Mouse (Mus musculus) heart, embryonic 13.5 days (tissue): ENCODE measurements around the gene Ubtd2. TPM values are rescaled to one million over a fixed set of nuclear protein-coding genes. Genes with fewer than 3 reads are reported as not detected.
A peak's percentile ranks its signal among the peaks of the same experiment; 100 is the strongest.

Experiments
- ATAC-seq: fragments of 200-750 bp; cut with Nextera tagmentation; 2 replicates; pipeline ENCODE4 v1.8.0; 2017; ENCODE audit warnings: moderate TSS enrichment; ENCODE audit not compliant: insufficient number of reproducible peaks, low FRiP score, low TSS enrichment; ENCODE audit errors: extremely low read depth
- H3K27ac ChIP-seq: fragments of 300-500 bp; sonication (generic); replicated peaks from 2 replicates; pipeline ENCODE4 v1.5.1; 2015; ENCODE audit warnings: moderate library complexity, mild to moderate bottlenecking, inconsistent platforms
- H3K27me3 ChIP-seq: fragments of 300-500 bp; sonication (generic); replicated peaks from 2 replicates; pipeline ENCODE4 v1.6.1; 2015; ENCODE audit warnings: mild to moderate bottlenecking, inconsistent platforms
- H3K36me3 ChIP-seq: fragments of 300-500 bp; sonication (generic); 2 replicates; pipeline ENCODE4 v1.6.1; 2015; ENCODE audit warnings: mild to moderate bottlenecking, inconsistent platforms
- H3K4me1 ChIP-seq: fragments of 300-500 bp; sonication (generic); 2 replicates; pipeline ENCODE4 v1.6.1; 2015; ENCODE audit warnings: inconsistent platforms
- H3K4me2 ChIP-seq: fragments of 300-500 bp; sonication (generic); 2 replicates; pipeline ENCODE4 v1.6.1; 2015; ENCODE audit warnings: inconsistent platforms, mild to moderate bottlenecking, moderate library complexity
- H3K4me3 ChIP-seq: fragments of 300-500 bp; sonication (generic); 2 replicates; pipeline ENCODE4 v1.5.1; 2015; ENCODE audit warnings: moderate library complexity, mild to moderate bottlenecking, inconsistent platforms
- H3K9ac ChIP-seq: fragments of 300-500 bp; sonication (generic); 2 replicates; pipeline ENCODE4 v1.6.1; 2015; ENCODE audit warnings: inconsistent platforms, mild to moderate bottlenecking, moderate library complexity
- H3K9me3 ChIP-seq: fragments of 300-500 bp; sonication (generic); 2 replicates; pipeline ENCODE4 v1.6.1; 2016; ENCODE audit warnings: inconsistent platforms
- WGBS: fragments of 180-500 bp; shearing (Covaris S2); methylation state at CpG from one replicate; pipeline ENCODE4 v1.1.7; 2015; ENCODE audit warnings: mixed read lengths; 5-methylcytosine and 5-hydroxymethylcytosine counted together
- polyA plus RNA-seq: library from polyadenylated mRNA; unstranded; fragments of >200 nt; fragmentation: Nextera tagmentation; extraction: Ambion mirVana; gene quantifications from 2 replicates; pipeline ENCODE4 v1.2.1, GENCODE M21; 2015

Gene Ubtd2
- polyA plus RNA-seq, 1 experiment from 2014 or later: 26.8 TPM

DNA sequence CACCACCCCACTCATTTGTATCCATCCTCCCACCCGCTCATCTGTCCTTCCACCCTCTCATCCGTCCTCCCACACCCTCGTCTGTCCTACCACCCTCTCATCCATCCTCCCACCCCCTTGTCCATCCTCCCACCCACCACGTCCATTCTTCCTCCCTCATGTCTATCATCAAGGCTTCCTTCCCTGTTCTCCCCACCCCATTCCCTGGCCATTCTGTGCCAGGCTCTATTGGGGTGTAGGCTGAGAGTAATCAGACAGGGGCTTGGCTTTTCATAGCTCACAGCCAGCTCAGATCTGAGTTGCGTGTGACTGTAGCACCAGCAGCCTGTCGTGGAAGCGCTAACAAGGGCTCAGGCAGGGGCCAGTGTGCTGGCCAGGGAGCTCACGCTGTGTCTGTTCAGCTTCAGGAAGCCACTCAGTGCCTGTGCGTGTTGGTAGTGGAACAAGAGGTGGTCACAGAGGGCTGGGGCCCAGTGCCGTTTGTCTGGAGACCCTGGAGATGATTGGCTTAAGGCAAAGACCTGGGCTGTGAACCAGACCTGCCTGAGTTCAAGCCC, 92.3 kb downstream of the Ubtd2 start:
- WGBS: 62% methylated on average over 10 of the region's 10 CpGs
- H3K9ac ChIP-seq: no peak overlapping the region
- no peaks in the 10 kb centered on the region for H3K36me3 ChIP-seq
- H3K27me3 ChIP-seq: no peaks in the 10 kb centered on the region
- ATAC-seq: no peak
- H3K27ac ChIP-seq: peak overlapping the region; percentile 5; the same call in 1 of the 2 replicates
- H3K4me2 ChIP-seq: no peak overlapping the region
- no peaks in the 10 kb centered on the region for H3K9me3 ChIP-seq
- H3K4me1 ChIP-seq: peaks cover 64% of the 10 kb centered on the region
- no peak overlapping the region for H3K4me3 ChIP-seq

DNA sequence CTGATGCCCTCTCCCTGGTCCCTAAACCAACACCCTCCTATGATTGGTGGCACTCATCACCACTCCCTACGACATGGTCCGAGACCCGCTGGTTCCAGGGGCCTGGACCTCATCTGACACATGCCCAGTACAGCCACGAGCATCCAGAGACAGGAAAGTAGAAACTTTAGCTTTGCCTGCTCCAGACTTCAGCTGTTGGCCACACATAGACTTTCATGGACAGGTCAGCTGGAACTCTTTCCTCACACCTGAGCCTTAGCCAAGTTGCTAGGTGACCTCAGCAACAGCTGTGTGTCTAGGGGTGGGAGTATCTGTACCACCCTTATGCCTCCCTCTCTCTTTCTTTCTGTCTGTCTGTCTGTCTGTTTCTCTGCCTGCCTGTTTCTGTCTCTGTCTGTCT, 93.1 kb downstream of the Ubtd2 start:
- Histone ChIP-seq H3K4me1 (peaks cover 64% of the 10 kb centered on the region), H3K36me3 (no peaks in the 10 kb centered on the region), H3K4me3 (no peak overlapping the region), H3K27me3 (no peaks in the 10 kb centered on the region), H3K4me2 (no peak overlapping the region), H3K9me3 (no peaks in the 10 kb centered on the region), H3K27ac (peak overlapping the region; percentile 5; the same call in 1 of the 2 replicates), H3K9ac (no peak overlapping the region)
- no peak for ATAC-seq
- 61% methylated on average over 4 of the region's 4 CpGs for WGBS

DNA sequence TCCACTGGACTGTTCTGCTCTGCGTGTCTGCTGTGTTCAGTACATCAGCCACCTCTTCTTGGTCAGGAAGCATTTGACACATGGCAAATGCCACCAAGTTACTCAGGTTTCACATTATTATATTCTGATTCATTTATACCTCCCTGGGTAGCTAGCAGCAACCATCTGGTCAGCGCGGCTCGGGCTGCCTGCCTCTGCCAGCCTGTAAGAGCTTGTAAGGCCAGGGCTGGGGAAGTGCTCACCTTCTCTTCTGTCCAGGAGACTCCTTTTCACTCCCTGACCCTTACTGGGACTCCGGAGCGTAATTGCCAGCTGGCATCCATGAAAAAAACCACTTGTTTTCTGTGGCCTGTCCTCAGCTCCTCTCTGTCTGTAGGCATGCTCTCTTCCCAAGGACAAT, 94.1 kb downstream of the Ubtd2 start:
- Histone ChIP-seq H3K4me1 (peaks cover 74% of the 10 kb centered on the region), H3K36me3 (no peaks in the 10 kb centered on the region), H3K9ac (0 out of 2 replicates have a peak overlapping the region, but pooled peaks have one; percentile 17), H3K27ac (no peak overlapping the region), H3K4me3 (no peak overlapping the region), H3K4me2 (no peak overlapping the region), H3K9me3 (no peaks in the 10 kb centered on the region), H3K27me3 (no peaks in the 10 kb centered on the region)
- no peak for ATAC-seq
- 80% methylated on average over 6 of the region's 6 CpGs for WGBS

DNA sequence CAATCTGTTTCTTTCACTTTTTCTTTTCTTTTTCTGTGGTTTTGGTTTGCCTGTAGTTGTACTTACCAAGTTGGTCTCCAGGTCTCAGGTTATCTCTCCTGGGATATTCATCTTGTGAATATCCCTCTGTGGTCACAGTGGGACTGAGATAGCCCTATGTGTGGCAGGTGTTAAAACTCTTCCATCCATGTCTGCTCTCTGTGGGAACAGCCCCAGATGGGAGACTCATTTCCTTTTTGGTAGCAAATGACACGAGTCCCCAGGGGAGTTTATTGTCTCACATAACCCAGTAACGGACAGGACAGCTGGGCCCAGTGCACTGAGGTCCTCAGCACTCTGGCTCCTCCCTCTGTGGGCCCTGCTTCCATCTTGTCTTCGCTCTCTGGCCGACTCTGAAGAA, 94.9 kb downstream of the Ubtd2 start:
- Histone ChIP-seq H3K4me2 (no peak overlapping the region), H3K9me3 (no peaks in the 10 kb centered on the region), H3K27me3 (no peaks in the 10 kb centered on the region), H3K9ac (no peak overlapping the region), H3K36me3 (no peaks in the 10 kb centered on the region), H3K4me1 (peaks cover 82% of the 10 kb centered on the region), H3K27ac (no peak overlapping the region), H3K4me3 (no peak overlapping the region)
- WGBS: 74% methylated on average over 4 of the region's 4 CpGs
- no peak for ATAC-seq

DNA sequence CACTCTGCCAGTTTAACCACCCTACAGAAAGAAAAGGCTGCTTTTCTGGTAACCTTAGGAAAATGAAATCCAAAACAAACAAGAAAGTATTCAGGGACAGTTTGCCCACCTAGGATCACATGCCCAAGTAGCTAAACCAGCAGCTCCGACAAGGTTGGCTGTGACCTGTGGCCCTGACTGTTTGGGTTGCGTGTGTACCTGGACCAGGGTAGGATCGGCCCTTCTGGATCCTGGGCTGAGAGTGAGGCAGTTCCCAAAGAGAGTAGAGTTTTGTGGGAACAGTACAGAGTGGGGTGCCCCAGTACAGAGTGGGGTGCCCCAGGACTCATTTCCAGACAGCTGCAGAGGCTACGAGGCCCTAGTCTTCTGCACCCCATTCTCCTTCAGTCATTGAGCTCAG, 95.9 kb downstream of the Ubtd2 start:
- Histone ChIP-seq H3K4me3 (no peak overlapping the region), H3K4me1 (peaks cover 85% of the 10 kb centered on the region), H3K27ac (no peak overlapping the region)

DNA sequence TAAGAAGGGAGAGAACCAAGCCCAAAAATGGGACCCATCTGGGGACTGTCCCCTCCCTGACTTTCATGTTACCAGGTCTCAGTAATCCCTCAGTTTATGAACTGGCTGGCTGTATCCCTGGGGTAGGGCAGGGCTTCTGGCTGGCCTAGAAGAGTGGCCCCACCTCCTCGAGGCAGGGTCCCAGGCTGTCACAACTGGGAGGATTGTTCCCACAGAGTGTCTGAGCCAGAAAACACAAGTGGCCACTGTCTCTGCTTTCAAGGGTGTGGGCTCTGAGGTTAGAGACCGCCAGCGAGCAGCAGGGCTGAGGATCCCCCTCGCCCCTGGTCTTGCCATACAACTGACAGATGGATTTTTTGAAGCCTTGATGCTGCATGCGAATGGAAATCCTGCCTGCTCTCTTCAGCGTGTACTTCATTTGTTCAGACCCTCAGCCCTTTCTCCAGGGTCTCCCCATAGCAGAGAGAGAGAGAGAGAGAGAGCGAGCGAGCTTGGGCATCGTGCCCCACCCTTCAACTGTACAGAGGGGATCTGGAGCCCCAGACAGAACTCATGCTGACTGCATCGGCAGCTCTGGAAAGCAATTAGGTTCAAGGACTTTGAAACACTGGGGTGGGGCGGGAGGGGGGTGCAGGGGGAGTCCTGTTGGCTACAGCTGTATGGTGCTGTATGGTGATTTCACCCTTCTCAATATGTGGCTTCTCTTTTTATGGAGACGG, 96.6 kb downstream of the Ubtd2 start:
- H3K9ac ChIP-seq: 0 out of 2 replicates have a peak overlapping the region, but pooled peaks have one; percentile 24
- no peaks in the 10 kb centered on the region for H3K9me3 ChIP-seq
- no peak overlapping the region for H3K4me3 ChIP-seq
- ATAC-seq: no peak
- 73% methylated on average over 12 of the region's 12 CpGs for WGBS
- H3K4me2 ChIP-seq: no peak overlapping the region
- no peak overlapping the region; the same call in 1 of the 2 replicates for H3K27ac ChIP-seq
- peaks cover 78% of the 10 kb centered on the region for H3K4me1 ChIP-seq
- H3K27me3 ChIP-seq: no peaks in the 10 kb centered on the region
- H3K36me3 ChIP-seq: no peaks in the 10 kb centered on the region

More for the DNA sequence above, 95.9 kb downstream of the Ubtd2 start:
- no peak overlapping the region for H3K9ac ChIP-seq
- H3K27me3 ChIP-seq: no peaks in the 10 kb centered on the region
- H3K4me2 ChIP-seq: no peak overlapping the region
- H3K9me3 ChIP-seq: no peaks in the 10 kb centered on the region
- ATAC-seq: no peak
- WGBS: 86% methylated on average over 4 of the region's 4 CpGs
- H3K36me3 ChIP-seq: no peaks in the 10 kb centered on the region

DNA sequence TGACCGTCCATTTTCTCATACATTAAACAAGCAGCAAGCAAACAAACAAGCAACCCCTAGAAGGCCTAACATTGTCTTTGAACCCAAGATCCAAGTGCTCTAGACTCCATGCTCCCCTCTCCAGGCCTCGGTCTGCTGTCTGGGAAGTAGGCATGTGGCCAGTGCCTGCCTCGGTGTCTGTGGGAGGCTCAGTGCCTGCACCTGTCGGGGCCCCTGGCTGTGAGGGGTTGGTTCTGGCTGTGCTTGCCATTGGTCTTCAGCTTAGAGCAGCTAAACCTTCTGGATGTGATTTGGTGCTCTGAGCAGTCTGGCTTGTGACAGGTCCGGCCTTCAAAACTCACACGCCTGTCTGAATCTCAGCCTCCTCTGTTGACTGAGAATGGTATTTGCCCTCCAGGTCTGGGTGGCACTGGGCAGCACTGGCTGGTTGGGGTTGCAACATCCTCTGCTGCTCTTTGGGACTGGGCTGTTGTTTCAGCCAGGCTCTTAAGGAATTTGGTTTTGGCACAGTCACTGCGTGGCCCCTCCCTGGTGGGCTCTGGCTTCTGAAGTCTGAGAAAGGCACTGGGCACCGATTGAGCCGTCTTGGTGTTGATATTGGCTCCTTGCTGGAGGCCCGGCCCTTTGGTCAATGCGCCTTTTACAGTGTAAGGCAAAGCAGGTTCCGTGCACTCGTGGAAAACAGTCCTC, 97.4 kb downstream of the Ubtd2 start:
- H3K9ac ChIP-seq: 0 out of 2 replicates have a peak overlapping the region, but pooled peaks have one; percentile 24
- ATAC-seq: no peak
- no peaks in the 10 kb centered on the region for H3K36me3 ChIP-seq
- peak overlapping the region; percentile 72 for H3K27ac ChIP-seq
- peak overlapping the region; percentile 16; the same call in 1 of the 2 replicates for H3K4me2 ChIP-seq
- H3K9me3 ChIP-seq: no peaks in the 10 kb centered on the region
- no peaks in the 10 kb centered on the region for H3K27me3 ChIP-seq
- H3K4me3 ChIP-seq: no peak overlapping the region
- WGBS: 60% methylated on average over 13 of the region's 13 CpGs
- peaks cover 71% of the 10 kb centered on the region for H3K4me1 ChIP-seq

DNA sequence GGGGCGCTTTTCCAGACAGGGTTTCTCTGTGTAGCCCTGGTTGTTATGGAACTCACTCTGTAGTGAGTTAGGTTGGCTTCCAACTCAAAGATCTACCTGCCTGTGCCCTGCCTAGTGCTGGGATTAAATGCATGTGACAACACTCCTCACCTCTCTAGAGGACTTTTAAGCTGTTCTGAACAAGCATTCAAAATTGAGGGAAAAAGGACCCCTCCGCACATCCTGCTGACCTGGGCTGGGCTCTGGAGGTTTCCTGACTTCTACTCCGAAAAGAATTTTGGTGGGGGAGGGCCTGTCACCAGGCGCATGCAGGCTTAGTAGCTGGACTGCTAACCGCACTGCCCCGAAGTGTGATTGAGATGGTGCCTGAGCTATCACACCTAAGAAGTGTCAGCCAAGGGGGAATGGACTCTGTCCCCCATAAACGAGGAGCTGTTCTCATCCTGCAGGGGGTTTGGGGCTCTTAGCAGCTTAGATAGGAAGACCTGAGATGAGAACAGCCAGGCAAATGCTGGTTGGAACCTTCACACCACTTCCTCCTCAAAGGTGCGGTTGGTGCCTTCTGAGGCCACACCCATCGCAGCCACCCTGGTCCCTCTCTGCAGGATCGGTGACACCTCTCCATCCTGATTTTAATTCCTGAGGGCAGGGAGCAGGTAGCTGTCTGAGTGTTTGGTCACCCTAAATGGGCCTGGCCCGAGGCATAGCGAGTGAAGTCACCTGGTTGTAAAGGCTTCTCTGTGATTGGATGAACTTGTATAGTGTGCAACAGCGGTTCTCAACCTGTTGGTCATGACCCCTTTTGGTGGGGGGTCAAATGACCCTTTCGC, 98.4 kb downstream of the Ubtd2 start:
- no peaks in the 10 kb centered on the region for H3K27me3 ChIP-seq
- H3K9ac ChIP-seq: peak overlapping the region; percentile 24; the same call in 1 of the 2 replicates
- peak overlapping the region; percentile 16; the same call in 1 of the 2 replicates for H3K4me2 ChIP-seq
- H3K4me3 ChIP-seq: no peak overlapping the region
- 37% methylated on average over 14 of the region's 14 CpGs for WGBS
- H3K9me3 ChIP-seq: no peaks in the 10 kb centered on the region
- peak overlapping the region; percentile 72 for H3K27ac ChIP-seq
- H3K36me3 ChIP-seq: no peaks in the 10 kb centered on the region
- H3K4me1 ChIP-seq: peaks cover 62% of the 10 kb centered on the region
- no peak for ATAC-seq

DNA sequence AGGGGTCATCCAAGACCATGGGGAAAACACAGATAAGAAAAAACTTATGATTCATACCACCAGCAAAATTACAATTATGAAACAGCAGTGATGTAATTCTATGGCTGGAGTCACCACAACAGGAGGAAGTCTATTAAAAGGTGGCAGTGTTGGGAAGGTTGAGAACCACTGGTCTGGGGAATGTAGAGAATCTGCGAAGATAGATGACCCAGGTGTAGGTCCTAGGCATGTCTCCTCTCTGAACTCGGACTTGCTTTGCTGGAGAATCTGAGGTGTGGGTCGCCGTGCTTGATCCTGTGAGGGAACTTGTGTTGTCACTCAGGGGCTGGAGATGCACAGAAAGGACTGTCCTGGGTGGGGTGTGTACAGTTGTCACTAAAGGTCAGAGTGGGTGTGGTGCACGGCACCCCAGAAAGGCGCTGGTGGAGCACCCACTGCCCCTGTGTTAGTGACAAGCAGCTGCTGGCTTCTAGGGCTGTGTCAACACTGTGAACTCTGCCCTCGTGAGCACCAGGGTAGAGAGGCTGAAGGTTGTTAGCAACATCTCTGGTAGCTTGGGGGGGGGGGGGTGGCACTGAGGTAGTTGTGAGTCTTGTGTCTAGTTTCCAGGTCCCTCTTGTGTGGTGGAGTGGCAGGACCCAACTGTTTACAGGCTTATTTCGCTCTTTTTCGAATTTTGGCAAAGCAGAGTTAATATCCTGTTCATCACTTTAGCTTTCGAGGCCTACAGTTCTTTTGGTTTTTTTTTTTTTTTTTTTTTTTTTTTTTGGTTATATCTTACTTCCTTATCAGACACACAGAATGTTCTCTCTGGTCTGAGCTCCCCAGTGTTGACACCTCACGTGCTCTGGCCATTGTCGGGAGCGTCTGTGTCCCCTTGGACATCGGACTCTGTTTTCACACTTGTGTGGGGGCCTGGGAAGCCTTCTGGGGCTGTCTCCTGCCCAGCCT, 99.2 kb downstream of the Ubtd2 start:
- WGBS: 56% methylated on average over 14 of the region's 14 CpGs
- no peaks in the 10 kb centered on the region for H3K36me3 ChIP-seq
- H3K27ac ChIP-seq: 0 out of 2 replicates have a peak overlapping the region, but pooled peaks have one; percentile 5
- peaks cover 56% of the 10 kb centered on the region for H3K4me1 ChIP-seq
- no peak overlapping the region for H3K4me3 ChIP-seq
- H3K9me3 ChIP-seq: no peaks in the 10 kb centered on the region
- no peak overlapping the region for H3K4me2 ChIP-seq
- H3K27me3 ChIP-seq: no peaks in the 10 kb centered on the region
- no peak overlapping the region for H3K9ac ChIP-seq
- ATAC-seq: no peak

DNA sequence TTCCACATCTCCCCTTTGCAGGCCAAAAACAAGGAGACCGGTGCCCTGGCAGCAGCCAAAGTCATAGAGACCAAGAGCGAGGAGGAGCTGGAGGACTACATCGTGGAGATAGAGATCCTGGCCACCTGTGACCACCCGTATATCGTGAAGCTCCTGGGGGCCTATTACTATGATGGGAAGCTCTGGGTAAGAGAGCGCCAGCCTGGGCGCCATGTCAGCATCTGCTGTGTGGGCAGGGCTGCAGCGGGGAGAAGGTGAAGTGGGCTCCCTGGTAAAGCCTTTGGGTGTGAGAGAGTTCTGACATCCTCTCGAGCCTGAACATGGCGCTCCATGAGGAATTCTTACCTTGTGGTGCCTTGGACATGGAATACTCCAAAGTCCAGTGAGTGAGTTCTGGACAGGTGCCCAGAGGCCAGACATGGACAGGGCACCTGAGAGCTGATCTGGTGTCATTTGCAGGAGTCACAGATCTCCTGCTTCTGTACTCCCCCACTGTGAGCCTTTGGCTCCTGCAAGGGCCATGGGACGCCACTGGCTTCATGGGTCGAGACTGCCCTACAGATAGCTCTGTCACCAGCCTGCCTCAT, 100.0 kb downstream of the Ubtd2 start:
- H3K4me3 ChIP-seq: no peak overlapping the region
- H3K36me3 ChIP-seq: no peaks in the 10 kb centered on the region
- H3K9me3 ChIP-seq: no peaks in the 10 kb centered on the region
- no peak overlapping the region for H3K27ac ChIP-seq
- ATAC-seq: no peak
- H3K9ac ChIP-seq: no peak overlapping the region
- H3K4me1 ChIP-seq: peaks cover 52% of the 10 kb centered on the region
- H3K27me3 ChIP-seq: no peaks in the 10 kb centered on the region
- H3K4me2 ChIP-seq: no peak overlapping the region
- WGBS: 80% methylated on average over 12 of the region's 12 CpGs
